Mouse (Mus musculus) CH12.LX (cell line): ENCODE results near the gene Appl2. TPM values are rescaled to one million over a fixed set of nuclear protein-coding genes. Genes with fewer than 3 reads are reported as not detected.

ENCODE experiments used
- DNase-seq: peaks from one replicate; pipeline ENCODE4 v3.0.0-alpha.2; 2013; ENCODE audit errors: extremely low read depth
- H3K27ac ChIP-seq: 2 replicates; pipeline ENCODE4 v1.5.1; 2012; ENCODE audit warnings: low read depth, mild to moderate bottlenecking, control low read depth, moderate library complexity; ENCODE audit not compliant: insufficient read depth
- H3K27me3 ChIP-seq: replicated peaks from 2 replicates; pipeline ENCODE3; 2012; ENCODE audit warnings: inconsistent platforms
- H3K36me3 ChIP-seq, 2 experiments: replicated peaks in 1 of 2; 2 replicates each; pipeline versions ENCODE3 to v1.6.1; 2012; ENCODE audit warnings: inconsistent platforms in 1 of 2, low read length in 1 of 2, mild to moderate bottlenecking in 1 of 2, mixed read lengths in 1 of 2, moderate library complexity in 1 of 2; ENCODE audit not compliant: control insufficient read depth in 1 of 2, insufficient read depth in 1 of 2
- H3K4me1 ChIP-seq, 2 experiments: 2 replicates each; pipeline ENCODE4 v1.6.1; 2012; ENCODE audit warnings: inconsistent platforms in 1 of 2, moderate library complexity in 1 of 2; ENCODE audit not compliant: insufficient read depth in 2 of 2, control insufficient read depth in 1 of 2
- H3K4me2 ChIP-seq: 2 replicates; pipeline ENCODE4 v1.6.1; 2012; ENCODE audit warnings: low read depth, mild to moderate bottlenecking, control low read depth; ENCODE audit not compliant: poor library complexity, insufficient read depth, severe bottlenecking
- H3K4me3 ChIP-seq, 3 experiments: fragments of 150-350 bp in 1 of 3; sonication (generic) in 1 of 3; replicated peaks in 1 of 3; 2 replicates each; pipeline versions ENCODE3 to v1.5.1; 2011 to 2012; ENCODE audit warnings: low read depth in 2 of 3, low read length in 2 of 3, mild to moderate bottlenecking in 2 of 3, moderate library complexity in 2 of 3, control low read depth in 1 of 3, improper control_type of control experiment in 1 of 3, inconsistent platforms in 1 of 3, mixed read lengths in 1 of 3; ENCODE audit not compliant: poor library complexity in 1 of 3
- H3K79me2 ChIP-seq: replicated peaks from 2 replicates; pipeline ENCODE4 v1.6.1; 2012; ENCODE audit warnings: mild to moderate bottlenecking, moderate library complexity; ENCODE audit not compliant: control insufficient read depth, poor library complexity, insufficient read depth, severe bottlenecking; ENCODE audit errors: extremely low read depth
- H3K9ac ChIP-seq: 2 replicates; pipeline ENCODE4 v1.6.1; 2012; ENCODE audit warnings: low read depth, mild to moderate bottlenecking, control low read depth, moderate library complexity; ENCODE audit not compliant: insufficient read depth
- H3K9me3 ChIP-seq: replicated peaks from 2 replicates; pipeline ENCODE3; 2012; ENCODE audit warnings: low read length, inconsistent platforms, mixed read lengths
- E2F4 ChIP-seq: IDR thresholded peaks from 2 replicates; pipeline ENCODE4 v1.6.1; 2011; ENCODE audit warnings: low read depth, low read length, improper control_type of control experiment; ENCODE audit not compliant: insufficient replicate concordance
- ELF1 ChIP-seq: IDR thresholded peaks from 2 replicates; pipeline ENCODE4 v1.6.1; 2014; ENCODE audit warnings: low read depth, mild to moderate bottlenecking, inconsistent platforms, low read length, improper control_type of control experiment
- ETS1 ChIP-seq: conservative IDR thresholded peaks from 2 replicates; pipeline ENCODE4 v1.6.1; 2012; ENCODE audit warnings: low read depth, mild to moderate bottlenecking, inconsistent platforms, low read length, improper control_type of control experiment, moderate library complexity
- JUN ChIP-seq: IDR thresholded peaks from 2 replicates; pipeline ENCODE4 v1.6.1; 2011; ENCODE audit warnings: low read depth, mild to moderate bottlenecking, low read length, improper control_type of control experiment, moderate library complexity; ENCODE audit not compliant: insufficient read depth
- JUND ChIP-seq: conservative IDR thresholded peaks from 2 replicates; pipeline ENCODE4 v1.6.1; 2011; ENCODE audit warnings: low read depth, low read length, improper control_type of control experiment
- MAFK ChIP-seq: IDR thresholded peaks from 2 replicates; pipeline ENCODE4 v1.6.1; 2011; ENCODE audit warnings: low read length, improper control_type of control experiment; ENCODE audit not compliant: insufficient replicate concordance
- MEF2A ChIP-seq: IDR thresholded peaks from 2 replicates; pipeline ENCODE4 v1.6.1; 2014; ENCODE audit warnings: low read depth, mild to moderate bottlenecking, inconsistent platforms, low read length, improper control_type of control experiment, borderline replicate concordance
- MXI1 ChIP-seq: IDR thresholded peaks from 2 replicates; pipeline ENCODE4 v1.6.1; 2011; ENCODE audit warnings: mild to moderate bottlenecking, low read depth, low read length, improper control_type of control experiment
- PAX5 ChIP-seq: IDR thresholded peaks from 2 replicates; pipeline ENCODE4 v1.6.1; 2012; ENCODE audit warnings: low read length, inconsistent platforms, mixed read lengths
- RCOR1 ChIP-seq: conservative IDR thresholded peaks from 2 replicates; pipeline ENCODE4 v1.6.1; 2012; ENCODE audit warnings: low read depth, mild to moderate bottlenecking, inconsistent platforms, low read length, improper control_type of control experiment
- SIN3A ChIP-seq: IDR thresholded peaks from 2 replicates; pipeline ENCODE4 v1.6.1; 2012; ENCODE audit warnings: low read length, improper control_type of control experiment, inconsistent platforms
- SMC3 ChIP-seq: IDR thresholded peaks from 2 replicates; pipeline ENCODE4 v1.6.1; 2011; ENCODE audit warnings: low read depth, low read length, improper control_type of control experiment
- TCF12 ChIP-seq: IDR thresholded peaks from 2 replicates; pipeline ENCODE4 v1.6.1; 2014; ENCODE audit warnings: low read depth, mild to moderate bottlenecking, inconsistent platforms, low read length, improper control_type of control experiment
- UBTF ChIP-seq: IDR thresholded peaks from 2 replicates; pipeline ENCODE4 v1.6.1; 2012; ENCODE audit warnings: low read depth, mild to moderate bottlenecking, inconsistent platforms, low read length, improper control_type of control experiment, moderate library complexity
- USF2 ChIP-seq: conservative IDR thresholded peaks from 2 replicates; pipeline ENCODE4 v1.6.1; 2011; ENCODE audit warnings: low read depth, low read length, improper control_type of control experiment
- ZKSCAN1 ChIP-seq: IDR thresholded peaks from 2 replicates; pipeline ENCODE4 v1.6.1; 2012; ENCODE audit warnings: low read depth, inconsistent platforms, low read length, improper control_type of control experiment, borderline replicate concordance
- dilution Hi-C: fragments of 300-500 bp; cut with MboI; formaldehyde crosslinking; loops from 2 replicates; pipeline ENCODE4 v1.14.3; 2020; ENCODE audit warnings: low sequenced_read_pairs; ENCODE audit not compliant: extremely low pct_unique_long_range_greater_than_20kb, extremely low pct_ligation_motif_present
- in situ Hi-C: fragments of 300-500 bp; cut with MboI; formaldehyde crosslinking; loops from 3 replicates; pipeline ENCODE4 v1.14.3; 2019; ENCODE audit warnings: low sequenced_read_pairs, low pct_ligation_motif_present, low pct_unique_long_range_greater_than_20kb, mixed read lengths
- polyA plus RNA-seq: library from polyadenylated mRNA; unstranded; fragments of >175 nt; gene quantifications from 2 replicates; pipeline ENCODE4 v1.2.1, GENCODE M21; 2012; ENCODE audit warnings: low read depth; ENCODE audit not compliant: insufficient read length
- total RNA-seq, 2 experiments: library from RNA; depleted of rRNA; stranded (reverse); fragments of 300-350 nt in 1 of 2; fragments of >200 nt in 1 of 2; gene quantifications; 2 replicates each; pipeline ENCODE4 v1.2.3; 2012 to 2014

Gene Appl2
- total and polyA plus RNA-seq, 3 experiments: 11.9 to 15.8 (median 13.5) TPM

DNA sequence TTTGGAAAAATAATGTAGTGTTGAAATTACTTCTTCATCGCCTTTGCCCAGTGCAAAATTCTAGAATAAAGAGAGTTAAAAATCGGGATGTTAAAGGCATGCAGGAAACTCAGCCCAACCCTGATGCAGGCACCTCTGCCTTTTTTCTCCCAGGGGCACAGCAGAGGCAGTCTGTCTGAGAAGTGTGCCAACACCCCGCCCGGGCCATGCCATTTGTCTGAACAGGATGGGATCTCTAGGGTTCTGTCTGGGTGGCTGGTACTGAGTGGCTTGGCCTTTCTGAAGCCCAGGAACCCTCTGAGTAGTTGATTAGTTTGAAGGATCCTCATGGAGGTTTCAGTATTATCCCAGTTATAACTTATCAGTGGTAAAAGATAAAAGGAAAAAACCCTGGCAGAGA lies 20.3 kb downstream of the Appl2 start:
- no peaks in the 10 kb centered on the region for H3K27me3 ChIP-seq
- in situ Hi-C loops: no loop called here

DNA sequence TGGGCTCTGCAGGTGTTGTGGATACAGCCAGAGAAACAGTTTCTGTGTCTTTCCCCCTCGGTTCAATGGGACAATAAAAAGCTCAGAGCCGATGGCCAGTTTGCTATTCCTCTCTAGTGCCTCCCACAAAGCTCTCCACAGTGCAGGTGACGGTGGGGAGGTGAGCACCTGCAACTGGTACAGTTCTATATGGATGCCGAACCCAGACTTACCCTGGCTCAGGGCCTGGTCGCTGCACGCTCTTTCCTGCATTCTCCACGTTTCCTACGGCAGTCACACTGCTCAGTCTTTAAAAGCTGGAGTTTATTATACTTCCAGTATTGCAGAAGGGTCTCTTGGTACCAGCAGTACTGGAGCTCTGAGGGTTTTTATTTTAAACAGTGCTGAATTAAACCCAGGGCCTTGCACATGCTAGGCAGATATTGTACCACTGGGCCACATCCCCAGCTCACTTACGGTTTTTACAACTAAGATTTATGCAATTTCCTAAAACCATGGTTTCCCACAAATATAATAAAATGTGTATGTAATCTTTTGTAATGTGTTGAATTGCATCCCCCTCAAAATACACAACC lies 21.3 kb downstream of the Appl2 start:
- dilution Hi-C loops (no loop called here), in situ Hi-C loops (no loop called here)
- DNase-seq: no peak
- no peak overlapping the region for H3K27ac ChIP-seq
- H3K79me2 ChIP-seq: no peaks in the 10 kb centered on the region
- no peaks in the 10 kb centered on the region for H3K27me3 ChIP-seq
- TF ChIP-seq MEF2A (no peak), SIN3A (no peak), ELF1 (no peak), UBTF (no peak), MAFK (no peak), SMC3 (no peak), TCF12 (no peak), ZKSCAN1 (no peak), MXI1 (no peak), RCOR1 (no peak)
- TF ChIP-seq, all 38 proteins: peak for 0
- Histone ChIP-seq H3K9ac (no peak overlapping the region), H3K36me3 (peaks cover 32 to 77% of the 10 kb centered on the region in 2 experiments), H3K4me1 (no peaks in the 10 kb centered on the region), H3K4me2 (no peak overlapping the region), H3K4me3 (no peak overlapping the region), H3K9me3 (no peaks in the 10 kb centered on the region)

More for the DNA sequence above, 20.3 kb downstream of the Appl2 start:
- Histone ChIP-seq H3K79me2 (no peaks in the 10 kb centered on the region), H3K9ac (no peak overlapping the region), H3K27ac (no peak overlapping the region), H3K4me2 (no peak overlapping the region), H3K4me3 (no peak overlapping the region), H3K4me1 (no peaks in the 10 kb centered on the region), H3K9me3 (no peaks in the 10 kb centered on the region), H3K36me3 (peaks cover 35 to 82% of the 10 kb centered on the region in 2 experiments)
- dilution Hi-C loops: no loop called here
- TF ChIP-seq PAX5 (no peak), JUN (no peak), JUND (no peak), MEF2A (no peak)
- DNase-seq: no peak

DNA sequence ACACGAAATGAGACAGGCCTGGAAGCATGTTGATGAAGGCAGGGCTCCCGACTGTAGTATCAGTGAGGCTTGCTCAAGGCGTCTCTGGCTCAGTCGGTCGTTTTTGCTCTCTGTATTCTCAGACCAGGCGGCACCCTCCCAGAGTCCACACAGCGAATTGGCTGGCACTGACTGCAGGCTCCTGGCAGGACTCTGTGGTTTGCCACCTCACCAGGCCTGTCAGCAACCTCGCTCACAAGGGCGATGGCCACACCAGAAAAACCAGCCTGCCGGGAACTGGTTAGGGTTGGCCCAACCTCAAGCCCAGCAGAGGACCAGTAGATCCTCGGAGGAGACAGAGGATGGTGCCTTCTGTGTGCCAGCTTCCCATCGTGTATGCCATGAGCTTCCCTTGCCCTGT lies 23.7 kb downstream of the Appl2 start:
- no peak overlapping the region for H3K4me3 ChIP-seq
- dilution Hi-C loops (no loop called here), in situ Hi-C loops (no loop called here)
- no peak for DNase-seq
- H3K27me3 ChIP-seq: no peaks in the 10 kb centered on the region
- H3K79me2 ChIP-seq: no peaks in the 10 kb centered on the region
- H3K36me3 ChIP-seq: peaks cover 30 to 82% of the 10 kb centered on the region in 2 experiments
- TF ChIP-seq ETS1 (no peak), USF2 (no peak), E2F4 (no peak)
- TF ChIP-seq, all 38 proteins: peak for 0
- H3K4me1 ChIP-seq: no peaks in the 10 kb centered on the region
- H3K9me3 ChIP-seq: no peaks in the 10 kb centered on the region
- H3K27ac ChIP-seq: no peak overlapping the region
- H3K9ac ChIP-seq: no peak overlapping the region
- no peak overlapping the region for H3K4me2 ChIP-seq
